Mouse (Mus musculus) c-Kit-positive CD71-positive TER-119-positive erythroid progenitor cells, embryonic 14.5 days (primary cell): ENCODE measurements around the gene Slc39a11.
A peak's percentile ranks its signal among the peaks of the same experiment; 100 is the strongest.

ENCODE experiments used
- DNase-seq: peaks from one replicate; pipeline ENCODE4 v3.0.0-alpha.2; 2013; ENCODE audit warnings: low spot score

Gene Slc39a11

DNA sequence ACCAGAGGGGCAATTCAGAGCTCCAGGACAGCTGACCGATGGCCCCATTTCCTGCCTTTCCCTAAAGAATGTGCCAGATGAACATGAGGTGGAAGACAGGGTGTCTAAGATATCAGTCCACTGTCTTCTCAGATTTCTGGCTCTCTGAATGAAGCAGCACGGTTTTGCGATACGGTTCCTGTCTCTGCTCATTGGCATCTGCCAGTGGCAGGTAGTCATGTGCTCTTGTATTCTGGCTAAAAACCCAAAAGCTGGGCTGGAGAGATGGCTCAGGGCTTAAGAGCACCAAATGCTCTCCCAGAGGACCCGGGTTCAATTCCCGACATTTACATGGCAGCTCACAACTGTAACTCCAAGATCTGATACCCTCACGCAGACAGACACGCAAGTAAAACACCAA, 108.8 kb downstream of the Slc39a11 start:
- no peak for DNase-seq

DNA sequence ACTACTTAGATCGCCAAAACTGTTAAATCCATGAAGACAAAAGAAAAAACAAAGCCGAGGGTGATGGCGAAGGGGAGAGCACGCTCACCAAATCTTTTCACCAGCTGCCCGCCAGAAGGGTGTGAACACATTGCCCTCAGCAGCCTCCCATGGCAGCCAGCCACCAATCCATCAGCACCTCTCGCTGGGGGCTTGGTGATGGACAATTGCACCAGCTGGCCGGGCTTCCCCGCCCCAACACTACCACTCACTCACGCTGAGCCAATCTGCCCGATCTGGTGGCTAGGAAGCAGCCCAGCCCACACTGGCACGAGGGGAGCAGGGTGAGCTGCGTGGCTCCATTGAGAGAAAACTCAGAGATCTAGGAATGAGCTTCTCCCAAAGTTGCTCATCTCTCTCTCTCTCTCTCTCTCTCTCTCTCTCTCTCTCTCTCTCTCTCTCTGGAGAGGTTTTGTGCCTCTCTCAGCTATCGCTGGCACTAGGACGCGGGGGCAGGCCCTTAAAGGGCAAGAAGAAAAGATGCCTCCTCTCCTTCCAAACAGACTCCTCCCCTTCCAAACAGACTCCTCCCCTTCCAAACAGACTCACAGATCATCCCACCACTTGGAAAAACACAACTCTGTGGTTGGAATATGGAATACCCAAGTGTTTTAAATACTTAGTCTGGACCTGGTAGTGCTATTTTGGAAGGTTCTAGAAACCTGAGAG, 110.2 kb downstream of the Slc39a11 start:
- no peak for DNase-seq

DNA sequence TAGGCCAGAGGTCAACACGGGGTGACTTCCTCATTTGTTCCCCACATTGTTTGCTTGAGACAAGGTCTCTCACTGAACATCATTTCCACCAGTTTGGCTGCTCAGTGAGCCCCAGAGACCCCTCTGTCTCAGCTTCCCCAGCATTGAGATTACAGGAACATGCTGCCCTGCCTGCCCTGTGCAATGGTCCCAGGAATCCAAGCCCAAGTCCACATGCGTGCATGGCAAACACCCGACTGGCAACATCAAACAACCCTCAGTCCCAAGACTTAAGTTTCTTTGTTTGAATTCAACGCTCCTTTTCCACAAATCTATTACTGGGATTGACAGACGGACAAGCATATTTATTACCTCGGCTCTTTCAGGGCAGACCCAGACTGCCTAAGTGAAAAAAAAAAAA, 110.8 kb downstream of the Slc39a11 start:
- DNase-seq: no peak

DNA sequence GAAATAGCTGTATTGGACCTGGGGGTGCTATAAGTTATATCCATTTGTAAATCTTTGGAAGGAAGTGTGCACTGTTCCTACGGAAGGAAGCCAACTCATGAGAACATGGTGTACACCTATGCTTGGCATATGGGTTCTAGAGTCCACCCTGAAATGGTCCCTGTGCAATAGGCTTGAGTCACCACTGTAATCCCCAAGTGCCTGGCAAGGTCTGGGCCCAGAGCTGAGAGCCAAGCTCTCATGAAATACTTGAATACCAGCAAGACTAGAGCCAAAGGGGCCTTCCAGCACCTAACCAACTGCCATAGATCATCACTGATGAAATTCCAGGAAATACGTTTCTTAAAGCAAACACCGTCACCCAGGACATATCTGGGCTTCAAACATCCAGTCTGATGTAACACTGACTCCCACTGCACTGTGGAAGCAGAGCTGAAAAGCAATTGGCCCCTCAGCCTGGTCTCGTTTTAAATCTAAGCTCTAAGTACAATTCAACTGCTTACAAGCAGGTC, 111.4 kb downstream of the Slc39a11 start:
- no peak for DNase-seq

DNA sequence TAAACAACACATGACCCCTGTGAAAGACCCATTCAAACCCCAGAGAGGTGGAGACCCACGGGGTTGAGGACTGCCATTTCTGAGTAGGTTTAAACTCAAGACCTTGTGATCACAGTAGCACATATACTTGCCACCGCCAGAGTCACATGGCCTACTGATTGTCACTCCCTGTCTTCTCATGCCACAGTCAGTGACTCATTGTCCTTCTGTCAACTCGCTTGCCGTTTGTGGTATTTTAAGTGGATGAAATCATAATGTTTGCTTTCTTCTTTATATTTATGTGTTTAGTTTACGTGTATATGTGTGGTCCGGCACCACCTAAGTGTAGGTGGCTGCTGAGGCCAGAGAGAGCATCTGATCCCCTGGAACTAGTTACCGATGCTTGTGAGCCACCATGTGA, 112.2 kb downstream of the Slc39a11 start:
- DNase-seq: no peak

DNA sequence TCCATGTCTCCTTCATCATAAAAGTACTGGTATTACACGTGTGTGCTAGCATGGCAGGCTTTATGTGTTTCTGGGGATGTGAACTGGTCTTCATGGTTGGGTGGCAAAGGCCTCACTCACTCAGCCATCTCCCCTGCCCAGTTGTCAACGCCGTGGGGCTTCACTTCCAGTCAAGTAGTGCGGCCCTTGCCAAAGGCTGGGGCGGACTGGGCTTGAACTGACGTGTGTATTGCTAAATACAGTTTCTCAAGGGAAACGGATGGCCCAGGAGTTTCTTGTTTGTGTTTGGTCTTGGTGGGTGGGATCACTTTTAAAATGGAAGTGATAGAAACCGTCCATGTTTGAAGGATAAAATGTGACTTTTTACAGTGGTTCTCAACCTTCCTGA, 112.7 kb downstream of the Slc39a11 start:
- no peak for DNase-seq

DNA sequence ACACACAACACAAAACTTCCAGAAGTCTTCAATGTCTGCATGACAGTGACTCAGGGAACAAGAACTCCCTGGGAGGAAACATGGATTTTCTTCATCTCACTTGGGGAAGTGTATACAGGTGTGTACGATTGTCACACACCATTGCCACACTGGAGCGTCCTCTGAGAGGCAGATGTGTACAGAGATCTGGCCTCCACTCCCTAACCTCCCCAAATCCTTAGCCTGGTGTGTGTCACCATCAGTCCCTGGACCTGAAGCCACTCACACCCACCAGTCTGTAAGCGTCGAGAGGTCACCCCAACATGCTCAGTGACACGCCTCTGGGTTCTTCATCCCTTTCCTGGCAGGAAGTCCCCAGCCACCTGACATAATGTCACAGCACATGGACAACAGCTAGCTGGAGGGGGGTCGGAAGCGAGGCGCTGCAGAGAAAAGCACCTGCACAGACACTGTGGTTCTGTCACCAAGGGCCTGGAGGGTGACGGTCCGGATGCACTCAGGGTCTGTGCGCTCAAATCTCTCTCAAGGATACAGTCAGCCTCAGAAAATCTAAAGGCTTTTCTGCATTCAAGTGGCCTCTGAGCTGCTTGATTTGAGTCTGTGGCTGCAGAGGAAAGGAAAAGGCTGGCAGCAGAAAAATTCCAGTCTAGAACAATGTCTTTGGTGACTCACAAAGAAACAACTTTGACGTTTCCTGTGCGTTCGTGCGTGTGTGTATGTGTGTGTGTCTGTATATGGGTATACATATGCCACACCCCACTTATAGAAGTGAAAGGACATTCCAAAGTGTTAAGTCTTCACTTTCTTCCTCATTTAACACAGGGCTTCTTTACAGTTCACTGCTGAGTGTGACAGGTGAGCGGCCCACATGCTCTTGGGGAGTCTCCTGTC, 113.3 kb downstream of the Slc39a11 start:
- no peak for DNase-seq

DNA sequence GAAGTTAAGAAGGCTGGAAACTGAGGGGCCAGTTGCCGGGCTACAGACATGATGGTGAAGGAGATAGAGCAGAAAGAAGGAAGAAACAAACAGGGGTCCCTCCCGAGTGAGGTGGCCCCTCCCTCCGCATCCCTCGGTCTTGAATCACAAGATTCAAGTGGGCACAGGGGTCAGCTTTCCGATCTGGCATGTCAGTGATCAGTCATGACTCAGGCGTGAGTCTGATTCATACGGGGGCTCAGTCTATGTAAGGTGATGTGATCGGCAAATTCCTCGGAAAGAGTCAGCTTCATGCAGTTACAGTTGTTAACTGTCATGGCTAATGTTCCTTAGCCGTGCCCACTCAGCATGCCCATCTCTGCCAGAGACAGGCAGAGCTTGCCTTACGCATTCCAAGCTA, 115.5 kb downstream of the Slc39a11 start:
- no peak for DNase-seq

DNA sequence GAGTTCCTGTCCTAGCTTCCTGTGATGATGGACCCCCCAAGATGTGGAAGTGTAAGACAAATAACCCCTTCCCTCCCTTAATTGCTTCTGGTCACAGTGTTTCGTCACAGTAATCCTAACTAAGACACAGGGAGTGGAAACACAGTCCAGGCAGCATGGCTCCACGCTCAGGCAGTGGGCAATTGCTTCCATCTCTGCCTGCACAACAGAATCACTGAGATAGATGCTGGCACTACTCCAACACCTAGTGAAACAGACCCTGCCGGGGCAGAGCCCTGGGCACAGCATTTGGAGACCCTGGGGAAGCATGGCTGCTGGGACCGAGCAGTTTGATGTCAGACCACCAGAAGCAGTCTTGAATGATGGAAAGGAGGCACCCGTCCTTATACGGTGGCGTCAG, 115.9 kb downstream of the Slc39a11 start:
- no peak for DNase-seq

DNA sequence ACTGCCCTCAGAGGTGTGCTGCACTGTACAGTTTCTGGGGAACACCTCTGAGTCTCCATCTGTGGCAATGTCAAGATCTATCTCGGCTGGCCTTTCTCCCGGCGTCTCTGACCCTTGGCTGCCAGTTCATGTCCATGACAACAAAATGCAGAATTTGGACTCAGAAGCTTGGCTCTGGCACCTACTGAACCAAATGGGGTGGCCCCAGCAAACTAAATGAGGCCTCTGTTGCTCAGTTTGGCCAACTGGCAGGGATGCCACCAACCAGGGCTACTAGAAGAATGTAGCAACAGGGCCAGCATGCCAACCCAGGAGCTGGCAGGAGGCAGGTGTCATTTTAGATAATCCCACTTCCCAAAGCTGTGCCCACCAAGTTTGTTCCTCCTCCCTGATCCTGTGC, 121.5 kb downstream of the Slc39a11 start:
- DNase-seq: no peak

DNA sequence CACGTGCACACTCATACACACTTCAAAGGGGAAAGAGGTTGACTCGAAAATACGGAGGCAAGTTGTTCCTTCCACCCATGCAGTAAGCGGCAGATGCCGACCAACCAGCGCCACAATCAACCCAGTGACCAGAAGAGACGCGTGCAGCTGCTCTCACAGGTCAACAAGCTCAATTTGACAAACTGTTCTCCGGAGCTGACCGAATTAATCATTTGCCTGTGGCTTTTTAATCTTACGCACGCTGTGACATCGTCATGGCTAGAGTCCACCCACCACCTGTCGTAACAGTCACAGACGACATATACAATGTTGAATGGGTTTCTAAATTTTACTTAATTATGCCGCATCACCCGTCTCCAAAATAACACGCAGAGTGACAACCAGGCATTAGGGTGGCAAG, 124.1 kb downstream of the Slc39a11 start:
- no peak for DNase-seq

DNA sequence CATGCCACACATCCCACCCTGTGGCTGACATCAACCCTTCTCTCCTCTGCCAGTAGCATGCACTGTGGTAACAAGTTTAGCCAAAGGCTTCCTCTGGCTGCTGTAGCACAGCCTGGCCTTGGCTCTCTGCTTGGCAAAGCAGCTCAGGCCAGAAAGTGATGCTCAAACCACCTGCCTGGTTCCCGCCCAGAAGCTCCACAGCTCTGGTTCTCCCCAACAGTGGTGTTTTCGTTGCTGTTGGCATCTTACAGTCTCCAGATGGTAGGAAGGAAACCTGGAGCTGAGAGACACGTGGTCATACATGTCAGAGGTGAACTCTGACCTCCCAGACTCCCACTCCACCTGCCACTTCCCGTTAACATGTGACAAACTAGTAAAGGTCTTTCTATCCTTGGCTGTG, 127.2 kb downstream of the Slc39a11 start:
- no peak for DNase-seq

DNA sequence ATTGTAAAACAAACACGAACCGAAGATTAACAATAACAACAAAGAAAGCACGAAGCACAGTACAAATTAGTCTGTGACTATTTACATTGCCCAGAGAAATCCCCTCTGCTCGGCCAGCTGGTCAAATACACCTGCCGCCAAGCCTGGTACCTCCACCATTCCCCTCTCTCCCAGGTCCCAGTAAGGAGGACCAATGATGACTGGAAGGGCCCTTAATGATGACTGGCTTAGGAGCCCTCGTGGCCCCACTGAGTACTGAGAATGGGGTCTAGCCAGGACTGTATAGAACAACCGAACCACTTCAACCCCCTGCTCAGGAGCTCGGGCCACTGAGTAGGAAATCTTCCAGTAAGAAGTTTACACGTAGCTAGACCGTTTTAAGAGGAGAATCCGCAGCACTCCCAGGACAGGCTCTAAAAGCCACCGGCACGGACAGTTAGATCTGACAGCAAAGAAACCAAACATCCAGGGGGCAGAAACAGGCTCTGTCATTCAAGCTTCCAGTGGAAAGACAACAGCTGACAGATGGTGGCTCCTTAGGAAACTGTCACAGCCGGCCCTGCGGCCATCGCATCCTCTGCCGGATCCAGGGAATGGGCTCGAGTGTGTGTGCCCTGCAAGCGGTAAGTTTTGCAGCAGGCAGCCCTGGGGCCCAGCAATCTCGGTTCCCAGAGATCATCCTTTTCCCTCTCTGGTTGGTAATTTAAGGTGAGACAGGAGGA, 128.2 kb downstream of the Slc39a11 start:
- no peak for DNase-seq

DNA sequence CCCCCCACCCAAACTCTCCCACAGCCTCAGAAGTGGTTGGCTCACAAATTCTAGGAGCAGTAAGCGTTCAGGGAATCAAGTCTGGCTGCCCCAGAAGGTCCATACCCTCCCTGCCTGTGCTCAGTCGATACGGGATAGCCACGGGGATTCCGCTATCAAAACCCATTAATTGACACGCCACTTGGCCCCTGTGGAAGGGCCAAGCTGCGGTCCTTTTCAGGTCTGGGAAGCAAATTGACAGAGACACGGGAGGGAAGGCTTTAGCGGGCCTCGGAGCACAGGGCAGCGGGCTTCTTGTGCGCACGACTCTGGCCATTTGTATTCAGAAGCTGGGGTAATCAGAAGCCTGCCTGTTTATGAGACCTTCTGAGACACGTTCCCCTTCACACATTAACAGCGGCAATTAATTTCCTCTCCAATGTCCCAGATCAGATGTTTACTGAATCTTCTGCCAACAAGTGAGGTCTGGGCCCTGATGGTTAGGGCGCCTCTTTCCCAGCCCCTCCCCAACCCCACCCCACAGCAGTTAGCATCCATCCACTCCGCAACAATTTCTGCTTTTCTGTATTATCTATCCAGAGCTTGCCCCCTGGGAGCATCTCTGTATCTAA, 128.9 kb downstream of the Slc39a11 start:
- no peak for DNase-seq

DNA sequence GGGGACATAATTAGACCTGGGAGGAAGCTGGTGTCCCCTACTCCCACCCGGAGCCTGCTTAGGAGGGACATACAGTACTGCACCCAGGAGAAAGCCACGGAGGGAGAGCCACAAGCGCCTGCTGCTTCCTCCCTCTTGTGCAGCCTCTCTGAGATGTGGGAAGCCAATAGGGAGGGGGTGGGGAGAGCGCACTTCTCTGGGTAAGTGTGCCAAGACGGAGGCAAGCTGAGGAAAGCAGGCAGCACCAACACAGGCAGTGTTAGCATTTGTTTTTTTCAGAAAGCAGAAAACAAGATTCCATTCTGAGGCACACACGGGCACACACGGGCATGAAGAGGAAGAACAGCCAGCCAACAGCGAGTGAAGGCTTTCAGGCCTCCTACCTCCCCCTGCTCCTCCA, 129.5 kb downstream of the Slc39a11 start:
- no peak for DNase-seq

DNA sequence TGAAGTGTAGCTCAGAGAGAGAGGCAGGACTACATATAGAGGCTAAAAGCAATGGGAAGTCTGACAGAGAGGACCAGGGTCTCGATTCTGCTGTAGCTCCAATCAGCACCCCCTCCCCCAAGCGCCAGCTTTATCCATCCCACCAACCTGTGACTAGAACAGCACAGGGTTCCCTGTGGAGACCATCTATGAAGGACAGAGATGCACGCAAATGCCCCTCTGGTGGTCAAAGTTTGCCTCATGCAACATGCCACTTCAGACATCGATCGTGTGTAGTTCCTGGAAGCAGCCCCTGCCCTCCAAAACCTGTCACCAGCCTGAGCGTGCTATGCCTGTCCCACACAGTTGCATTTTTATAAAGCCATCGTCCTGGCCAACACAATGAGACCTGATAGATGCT, 129.9 kb downstream of the Slc39a11 start:
- no peak for DNase-seq

DNA sequence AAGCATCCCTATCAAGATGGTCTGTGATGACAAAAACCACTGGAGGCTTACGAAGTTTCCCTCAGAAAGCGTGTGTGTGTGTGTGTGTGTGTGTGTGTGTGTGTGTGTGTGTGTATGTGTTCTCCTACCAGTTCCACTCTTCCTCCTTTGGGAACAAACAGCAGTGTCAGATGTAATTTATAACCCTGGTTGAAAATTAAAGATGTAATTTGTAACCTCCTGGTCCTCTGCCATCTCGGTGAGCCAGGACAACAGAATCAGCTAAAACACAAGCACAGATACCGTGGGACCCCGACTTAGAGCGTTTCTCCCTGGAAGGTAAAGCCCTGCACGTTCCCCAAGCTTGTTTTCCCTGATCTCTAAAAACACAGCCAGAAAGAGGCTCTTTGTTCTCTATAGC, 131.7 kb downstream of the Slc39a11 start:
- no peak for DNase-seq

DNA sequence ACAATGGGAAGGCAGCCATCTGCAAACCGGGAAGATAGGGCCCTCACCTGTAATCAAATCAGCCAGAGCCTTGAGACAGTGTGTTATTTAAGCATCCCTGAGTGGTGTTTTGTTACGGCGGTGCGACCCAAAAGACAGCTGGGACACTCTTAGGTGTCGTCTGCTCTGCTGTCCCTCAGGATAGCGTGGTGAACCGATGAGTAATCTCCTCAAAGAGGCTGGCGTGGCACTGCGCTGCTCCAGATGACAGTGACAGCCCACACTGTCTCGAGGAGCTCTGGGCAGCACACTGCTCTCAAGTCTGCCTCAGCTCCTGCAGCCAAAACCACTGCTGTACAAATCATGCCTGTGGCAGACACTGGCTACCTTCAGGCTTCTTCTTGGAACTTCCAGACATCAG, 133.7 kb downstream of the Slc39a11 start:
- no peak for DNase-seq

DNA sequence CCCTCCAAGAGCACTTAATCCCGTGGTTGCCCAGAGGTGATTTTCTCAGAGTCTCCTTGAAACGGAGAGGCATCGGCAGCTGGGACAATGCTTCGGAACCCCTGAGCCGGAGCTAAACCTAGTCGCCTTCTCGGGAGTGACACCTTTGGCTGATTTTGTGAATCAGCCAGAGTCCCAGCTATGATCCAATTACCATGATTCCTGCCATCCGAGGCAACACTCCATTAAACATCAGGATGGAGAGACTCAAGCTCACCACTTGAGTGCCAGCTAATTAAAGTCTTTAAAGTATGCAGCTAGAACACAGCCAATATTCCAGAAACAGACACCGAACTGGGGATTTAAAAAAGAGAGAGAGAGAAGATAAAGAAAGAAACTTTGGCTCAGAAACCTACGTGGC, 136.9 kb downstream of the Slc39a11 start:
- DNase-seq: no peak

DNA sequence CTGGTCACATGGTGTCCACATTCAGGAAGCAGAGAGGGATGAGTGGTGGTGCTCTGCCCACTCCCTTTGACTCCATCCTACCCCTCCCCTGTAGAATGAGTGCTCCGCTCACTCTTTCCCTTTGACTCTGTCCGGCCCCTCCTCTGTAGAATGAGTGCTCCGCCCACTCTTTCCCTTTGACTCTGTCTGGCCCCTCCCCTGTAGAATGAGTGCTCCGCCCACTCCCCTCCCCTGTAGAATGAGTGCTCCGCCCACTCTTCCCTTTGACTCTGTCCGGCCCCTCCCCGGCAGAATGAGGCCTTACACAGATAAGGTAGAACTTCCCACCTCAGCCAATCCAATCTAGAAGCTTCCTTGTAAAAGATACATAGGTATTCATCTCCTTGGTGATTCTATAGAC, 137.7 kb downstream of the Slc39a11 start:
- DNase-seq: peak; percentile 55

DNA sequence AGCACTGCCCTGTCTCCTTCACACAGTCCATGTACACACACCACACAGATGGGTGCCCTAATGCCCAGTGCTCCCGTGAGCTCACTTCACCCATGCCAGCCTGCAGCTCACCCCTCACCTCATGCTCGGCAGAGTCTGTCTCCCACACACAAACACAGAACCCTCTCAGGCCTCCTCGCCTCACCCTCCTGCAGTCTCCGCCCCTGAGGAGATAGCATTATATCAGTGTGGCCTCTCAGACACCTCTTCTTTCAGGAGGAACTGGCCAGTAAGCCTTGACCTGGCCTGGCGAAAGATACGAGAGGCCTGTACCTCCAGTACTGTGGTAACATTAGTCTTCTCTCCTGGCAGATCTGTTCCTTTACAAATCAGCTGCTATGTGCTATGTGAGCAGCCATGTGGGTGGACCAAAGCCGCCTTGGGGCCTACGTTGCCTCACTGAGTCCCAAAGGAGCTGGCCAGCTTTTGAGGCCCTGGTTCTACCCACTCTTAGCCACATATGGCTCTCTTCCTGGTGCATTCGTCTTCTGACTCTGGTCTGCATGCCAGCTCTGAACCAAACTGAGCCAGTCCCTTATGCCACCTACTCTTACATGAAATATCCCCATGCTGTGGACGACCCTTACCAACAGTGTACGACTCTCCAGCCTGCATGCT, 138.8 kb downstream of the Slc39a11 start:
- DNase-seq: no peak

DNA sequence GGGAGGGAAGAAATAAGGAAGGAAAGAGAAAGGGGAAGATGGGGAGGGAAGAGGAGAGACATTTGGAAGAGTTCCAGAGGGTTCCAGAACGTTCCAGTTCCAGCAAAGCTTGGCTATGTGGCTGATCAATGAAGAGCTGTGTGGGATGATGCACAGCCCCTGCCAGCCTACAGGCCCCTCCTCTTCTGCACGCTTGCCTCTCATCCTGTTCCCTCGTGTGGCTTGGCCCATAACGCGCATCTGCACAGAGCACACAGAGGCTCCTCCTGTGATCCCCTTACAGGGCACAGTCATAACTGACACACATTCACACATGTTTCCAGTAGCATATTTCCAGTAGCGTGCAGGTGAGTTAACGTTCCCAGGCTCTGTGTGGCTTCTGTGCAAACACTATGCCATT, 139.6 kb downstream of the Slc39a11 start:
- DNase-seq: no peak
